Mouse (Mus musculus): ENCODE measurements at regions not wholly inside any gene's neighbourhood (a gene's known extent, or its start where the extent isn't known, plus 50 kb on each side); places are given as distances from the start of the nearest gene placed in this dataset.

DNA sequence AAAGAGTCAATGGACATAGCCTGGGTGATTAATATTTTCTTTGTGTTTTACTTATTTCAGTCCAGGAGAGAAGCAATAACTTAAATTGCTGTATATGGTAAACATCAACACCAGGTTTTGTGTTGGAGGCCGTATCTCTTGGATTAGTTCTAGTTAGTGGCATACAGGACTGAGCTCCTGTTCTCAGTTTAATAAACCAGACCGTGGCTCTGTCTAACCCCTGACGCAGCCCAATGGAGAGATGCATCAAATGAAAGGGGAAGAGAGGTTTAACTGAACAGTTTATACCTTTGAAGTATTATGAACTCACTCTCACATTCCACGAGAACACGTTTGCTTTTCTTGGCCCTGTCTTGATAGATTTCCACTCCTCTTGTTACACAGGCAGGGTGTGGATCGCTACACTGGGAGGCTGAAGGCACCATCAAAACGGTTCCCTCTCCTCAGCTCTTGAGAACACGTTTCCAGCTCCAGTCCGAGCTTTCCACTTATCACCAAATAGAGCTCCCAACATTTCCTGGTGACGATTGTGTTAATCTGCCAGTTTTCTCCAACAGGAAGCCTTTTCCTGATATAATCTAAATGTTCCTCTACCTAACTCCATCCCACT, 54.0 kb upstream of the Cerkl start:
- intact Hi-C loops (cut with DNase I): loop anchor here (1.0 kb wide), 1 partner anchor 264 kb away; no protein-coding TSS in a partner anchor
- DNase-seq: no peak
- H3K4me3 ChIP-seq: no peak overlapping the region
- no peak overlapping the region for H3K27ac ChIP-seq
- TF ChIP-seq CTCF (IDR thresholded peaks at IDR 0.05): no peak

DNA sequence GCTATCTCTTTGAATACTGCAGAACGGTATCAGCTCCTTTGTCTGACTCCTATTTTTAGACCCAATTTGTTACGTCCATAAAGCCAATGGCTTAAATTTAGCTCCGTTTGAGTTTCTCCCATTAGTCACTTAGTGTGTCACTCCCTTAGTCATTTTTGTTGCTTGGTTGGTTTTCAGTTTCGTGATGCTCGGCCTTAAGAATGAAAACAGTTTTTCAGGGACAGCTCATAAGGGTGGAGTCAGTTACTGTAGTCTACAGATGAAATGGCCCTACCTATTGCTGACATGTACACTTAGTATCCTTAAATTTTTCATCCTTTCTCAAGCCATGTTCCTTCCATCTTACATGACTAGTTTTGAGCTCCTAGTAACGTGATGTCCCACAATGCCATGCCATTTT, 54.5 kb upstream of the Cerkl start:
- DNase-seq: no peak
- Histone ChIP-seq H3K27ac (no peak overlapping the region), H3K4me3 (no peak overlapping the region)
- intact Hi-C loops (cut with DNase I): loop anchor here (1.0 kb wide), 1 partner anchor 263 kb away; no protein-coding TSS in a partner anchor
- no peak for TF ChIP-seq CTCF (IDR thresholded peaks at IDR 0.05)

DNA sequence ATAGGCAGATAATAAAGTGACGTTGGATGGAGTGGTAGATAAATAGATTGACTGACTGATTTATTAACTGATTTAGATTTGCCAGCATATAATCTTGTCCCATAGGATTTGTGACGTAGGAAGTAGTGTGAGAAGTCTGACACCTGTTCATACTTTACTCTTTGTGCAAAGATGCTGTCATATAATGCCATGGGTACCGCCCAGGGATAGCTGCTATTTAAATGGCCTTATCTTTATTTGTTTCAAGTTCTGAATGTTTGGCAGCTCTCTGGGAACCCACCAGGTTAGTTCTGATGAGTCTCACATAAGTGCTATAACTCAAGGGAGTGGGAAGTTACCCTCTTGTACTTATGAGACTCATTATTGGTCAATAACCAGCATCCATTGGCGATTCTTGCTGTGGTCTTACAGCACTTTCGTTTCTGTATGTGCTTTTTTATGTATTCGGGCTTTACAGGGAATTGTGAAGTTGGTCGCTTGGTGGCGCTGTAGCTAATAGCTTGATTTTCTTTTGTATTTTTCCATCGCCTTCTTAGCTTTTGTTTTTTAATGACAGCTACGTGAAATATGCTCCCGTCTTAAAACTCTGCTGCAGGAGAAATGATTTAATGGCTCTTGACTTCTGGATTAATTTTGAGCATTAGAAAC, 55.2 kb upstream of the Cerkl start:
- Histone ChIP-seq H3K4me3 (peak overlapping the region; percentile 59), H3K27ac (no peak overlapping the region)
- TF ChIP-seq CTCF (IDR thresholded peaks at IDR 0.05): peak; percentile 91; the same call in 1 of the 2 replicates
- intact Hi-C loops (cut with DNase I): loop anchor here (1.0 kb wide), 2 partner anchors 135 to 263 kb away; no protein-coding TSS in a partner anchor
- peak; percentile 68 for DNase-seq

DNA sequence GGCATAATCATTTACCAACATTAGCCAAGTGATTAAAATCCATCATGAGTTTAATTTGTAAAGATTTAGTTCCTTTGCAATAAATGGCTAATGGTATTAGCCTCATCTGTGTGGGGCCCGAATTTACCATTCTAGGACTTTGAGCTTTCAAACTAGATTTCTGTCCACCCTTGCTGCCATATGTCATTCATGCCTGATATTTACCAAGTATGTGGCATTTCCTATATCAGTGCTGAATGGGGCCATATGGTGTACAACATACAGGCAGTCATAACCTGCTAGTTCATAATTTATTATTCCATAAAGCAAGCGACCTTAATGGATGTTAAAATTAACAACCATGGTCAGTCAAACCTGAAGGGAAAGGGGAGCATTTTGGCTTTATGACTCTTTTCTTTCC, 55.8 kb upstream of the Cerkl start:
- DNase-seq: no peak
- no peak for TF ChIP-seq CTCF (IDR thresholded peaks at IDR 0.05)
- intact Hi-C loops (cut with DNase I): loop anchor here (1.0 kb wide), 1 partner anchor 134 kb away; no protein-coding TSS in a partner anchor
- Histone ChIP-seq H3K4me3 (peak overlapping the region; percentile 59), H3K27ac (no peak overlapping the region)

DNA sequence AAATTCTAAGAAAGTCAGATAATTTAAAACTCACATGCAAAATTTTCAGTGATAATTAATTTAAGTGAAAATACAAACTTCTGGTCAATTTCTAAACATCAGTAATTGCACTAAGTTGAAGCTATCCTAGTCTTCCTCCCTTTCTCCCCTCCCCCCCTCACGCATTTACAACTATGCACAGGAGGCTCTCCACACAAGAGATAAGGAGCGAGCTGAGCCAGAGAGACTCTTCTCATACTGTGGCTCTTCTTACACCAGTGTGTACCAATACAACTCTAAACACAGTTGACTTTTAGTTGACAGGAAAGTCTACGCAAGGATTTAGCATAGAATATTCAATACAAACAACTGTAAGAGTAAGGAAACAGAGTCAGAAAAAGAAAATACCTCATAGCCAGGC, 57.1 kb upstream of the Cerkl start:
- DNase-seq: no peak
- TF ChIP-seq CTCF (IDR thresholded peaks at IDR 0.05): no peak
- no peak overlapping the region for H3K4me3 ChIP-seq
- intact Hi-C loops (cut with DNase I): no loop called here
- H3K27ac ChIP-seq: no peak overlapping the region

GRCm38 (mm10) chr2:79518046-79518750, 61.6 kb upstream of the Cerkl start:
- intact Hi-C loops (cut with DNase I): no loop called here
- H3K27ac ChIP-seq: no peak overlapping the region
- no peak overlapping the region for H3K4me3 ChIP-seq
- TF ChIP-seq CTCF (IDR thresholded peaks at IDR 0.05): no peak
- DNase-seq: no peak

DNA sequence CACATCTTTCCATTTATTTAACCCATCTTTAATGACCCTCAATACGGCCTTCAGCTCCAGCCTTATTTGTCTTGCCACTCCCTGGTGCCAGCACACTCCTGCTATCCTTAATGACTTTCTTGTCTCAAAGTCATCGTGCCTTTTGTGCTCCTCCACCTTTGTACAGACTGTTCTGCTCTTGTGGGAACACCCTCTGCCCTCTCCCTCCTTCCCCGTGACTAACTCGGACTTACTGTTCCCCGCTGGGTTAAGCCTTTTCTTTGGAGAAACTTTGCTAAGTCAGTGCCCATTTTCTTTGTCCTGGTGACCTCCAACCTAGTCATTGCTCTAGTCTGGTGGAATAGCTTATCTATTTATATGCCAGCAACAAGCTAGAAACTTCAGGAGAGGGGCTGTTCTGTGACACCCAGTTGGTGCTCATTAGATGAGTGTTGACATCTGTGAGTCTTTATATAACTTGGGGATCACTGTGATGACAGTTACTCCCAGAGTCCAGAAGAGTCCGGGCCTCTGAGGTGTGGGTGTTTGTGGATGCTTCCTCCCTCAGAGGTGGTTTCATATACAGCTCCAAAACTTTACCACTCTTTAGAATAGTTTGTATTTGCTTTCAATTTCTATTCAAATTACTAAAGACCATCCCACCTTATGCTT, 63.3 kb upstream of the Cerkl start:
- intact Hi-C loops (cut with DNase I): no loop called here
- no peak for TF ChIP-seq CTCF (IDR thresholded peaks at IDR 0.05)
- Histone ChIP-seq H3K27ac (no peak overlapping the region), H3K4me3 (no peak overlapping the region)
- DNase-seq: no peak

- no peak for DNase-seq
- H3K4me3 ChIP-seq: no peak overlapping the region
- TF ChIP-seq CTCF (IDR thresholded peaks at IDR 0.05): no peak
- H3K27ac ChIP-seq: no peak overlapping the region
- intact Hi-C loops (cut with DNase I): no loop called here
Observed at GRCm38 (mm10) chr2:79523441-79523840, 66.9 kb upstream of the Cerkl start.

- TF ChIP-seq CTCF (IDR thresholded peaks at IDR 0.05): no peak
- no peak overlapping the region for H3K27ac ChIP-seq
- no peak overlapping the region for H3K4me3 ChIP-seq
- intact Hi-C loops (cut with DNase I): no loop called here
- DNase-seq: no peak
Observed at GRCm38 (mm10) chr2:79527529-79527928, 70.9 kb upstream of the Cerkl start.

GRCm38 (mm10) chr2:79528347-79528990, 71.9 kb upstream of the Cerkl start:
- intact Hi-C loops (cut with DNase I): no loop called here
- no peak for DNase-seq
- Histone ChIP-seq H3K4me3 (no peak overlapping the region), H3K27ac (no peak overlapping the region)
- TF ChIP-seq CTCF (IDR thresholded peaks at IDR 0.05): no peak

GRCm38 (mm10) chr2:79529185-79529584, 72.6 kb upstream of the Cerkl start:
- no peak overlapping the region for H3K27ac ChIP-seq
- DNase-seq: no peak
- H3K4me3 ChIP-seq: no peak overlapping the region
- intact Hi-C loops (cut with DNase I): no loop called here
- no peak for TF ChIP-seq CTCF (IDR thresholded peaks at IDR 0.05)

- no peak overlapping the region for H3K27ac ChIP-seq
- H3K4me3 ChIP-seq: no peak overlapping the region
- intact Hi-C loops (cut with DNase I): no loop called here
- TF ChIP-seq CTCF (IDR thresholded peaks at IDR 0.05): no peak
- no peak for DNase-seq
Observed at GRCm38 (mm10) chr2:79532610-79533160, 76.1 kb upstream of the Cerkl start.
